Mouse (Mus musculus) ovary, postnatal 14 days (tissue): ENCODE measurements at regions not wholly inside any gene's neighbourhood (a gene's known extent, or its start where the extent isn't known, plus 50 kb on each side); places are given as distances from the start of the nearest gene placed in this dataset.

ENCODE experiments used
- DNase-seq: peaks from one replicate; pipeline ENCODE4 v3.0.0; 2022; ENCODE audit warnings: low spot score

DNA sequence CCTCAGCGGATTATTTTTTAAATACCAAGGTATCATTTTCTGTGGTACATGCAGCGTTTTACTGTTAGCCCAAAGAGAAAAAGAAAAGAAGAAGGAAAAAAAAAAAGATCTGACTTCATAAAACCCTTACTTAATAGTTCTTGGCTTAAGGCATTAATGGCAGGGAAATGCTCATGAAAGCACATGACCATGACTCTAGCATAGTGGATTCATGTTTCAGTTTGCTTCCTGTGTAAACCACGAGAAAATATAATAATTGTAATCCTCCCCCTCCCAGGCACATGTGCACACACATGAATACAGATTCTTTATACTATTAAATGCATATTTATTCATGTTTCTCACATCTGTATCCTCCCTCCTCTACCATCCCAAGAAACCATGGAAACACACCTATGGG is 486.9 kb upstream of the Gm9747 start:
- DNase-seq = no peak

DNA sequence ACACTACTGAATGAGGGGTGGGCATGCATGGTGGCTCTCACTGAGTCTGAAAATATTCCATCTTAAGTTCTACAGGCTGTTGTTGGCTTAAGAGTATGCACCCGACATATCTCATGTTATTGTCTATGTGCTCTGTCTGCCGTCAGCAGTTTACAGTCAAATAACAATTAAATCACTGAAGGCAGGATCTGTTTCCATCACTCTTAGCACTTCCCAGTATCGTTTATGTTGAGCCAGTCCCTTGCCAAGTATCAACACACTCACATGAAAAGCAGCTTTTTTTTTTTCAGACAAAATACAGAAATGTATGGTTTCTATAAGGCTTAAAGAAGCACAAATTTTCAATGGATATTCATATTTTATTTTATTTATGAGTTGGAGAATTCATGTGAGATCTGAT is 485.9 kb upstream of the Gm9747 start:
- DNase-seq = no peak

DNA sequence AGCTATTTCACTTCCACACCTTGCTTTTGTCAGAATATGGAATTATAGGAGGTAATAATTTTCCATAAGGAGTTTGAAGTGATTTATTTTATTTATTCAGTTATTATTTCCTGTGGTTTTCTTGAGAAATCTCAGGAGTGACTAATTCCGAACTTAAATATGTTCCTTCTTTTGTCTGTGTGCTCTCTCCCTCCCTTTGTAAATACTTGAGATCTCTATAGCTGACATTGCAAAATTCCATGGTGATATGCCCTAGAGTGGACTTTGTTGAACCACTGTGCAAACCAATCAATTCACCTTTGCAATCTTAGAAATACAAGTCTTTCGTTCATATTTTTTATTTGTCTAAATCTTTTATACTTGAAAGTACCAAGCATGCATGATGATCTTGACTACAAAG is 478.8 kb upstream of the Gm9747 start:
- DNase-seq = no peak

DNA sequence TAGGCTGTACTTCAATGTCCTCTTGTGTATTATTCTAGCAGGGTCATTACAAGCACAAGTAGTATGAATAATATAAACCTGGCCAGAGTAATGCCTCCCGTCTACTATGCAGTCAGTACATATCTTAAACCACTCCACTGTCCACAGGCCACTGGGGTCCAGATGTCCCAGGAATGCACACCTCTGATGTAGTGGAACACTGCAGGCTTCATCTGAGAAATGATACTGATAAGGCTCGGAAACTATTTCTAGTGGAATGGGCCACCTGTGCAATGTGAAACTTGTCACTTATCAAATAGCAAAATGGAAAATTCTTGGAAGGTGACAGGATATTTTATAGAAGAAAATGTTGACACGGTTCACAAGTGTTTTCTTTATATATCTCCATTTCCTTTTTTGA is 477.6 kb upstream of the Gm9747 start:
- DNase-seq = no peak

DNA sequence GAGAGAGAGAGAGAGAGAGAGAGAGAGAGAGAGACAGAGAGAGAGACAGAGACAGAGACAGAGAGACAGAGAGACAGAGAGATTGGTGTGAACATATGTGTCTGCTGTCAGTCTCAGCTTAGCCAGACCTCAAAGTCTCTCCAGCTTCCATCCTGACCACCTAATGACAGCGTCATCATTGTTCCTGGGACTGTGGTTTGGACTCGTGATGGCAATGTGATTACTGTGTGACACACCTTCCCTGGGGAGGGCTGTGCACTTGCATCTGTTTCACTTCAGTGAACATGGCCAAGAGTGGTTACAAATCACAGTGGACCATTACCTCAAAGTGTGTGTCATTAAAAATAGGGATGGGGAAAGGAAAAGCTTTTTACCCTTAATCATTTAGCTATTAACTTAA is 477.2 kb upstream of the Gm9747 start:
- DNase-seq = no peak

DNA sequence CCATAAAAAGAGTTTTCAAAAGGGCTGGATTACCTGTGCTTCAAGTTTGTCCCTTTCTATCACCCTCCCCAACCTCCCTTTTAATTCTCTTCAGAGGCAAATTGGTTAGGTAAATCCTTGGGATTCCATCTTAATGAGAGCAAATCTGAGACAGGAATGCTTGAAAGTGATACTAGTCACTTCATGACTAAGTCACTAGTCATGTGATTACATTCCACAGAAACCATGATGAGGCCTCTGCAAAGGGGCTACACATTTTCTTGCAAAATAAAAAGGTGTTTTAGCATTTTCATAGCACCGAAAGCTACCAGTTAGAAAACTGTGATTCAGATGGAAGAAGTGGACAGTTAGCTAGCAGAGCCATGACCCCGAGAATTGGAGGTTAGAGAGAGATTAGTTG is 473.0 kb upstream of the Gm9747 start:
- DNase-seq = no peak

DNA sequence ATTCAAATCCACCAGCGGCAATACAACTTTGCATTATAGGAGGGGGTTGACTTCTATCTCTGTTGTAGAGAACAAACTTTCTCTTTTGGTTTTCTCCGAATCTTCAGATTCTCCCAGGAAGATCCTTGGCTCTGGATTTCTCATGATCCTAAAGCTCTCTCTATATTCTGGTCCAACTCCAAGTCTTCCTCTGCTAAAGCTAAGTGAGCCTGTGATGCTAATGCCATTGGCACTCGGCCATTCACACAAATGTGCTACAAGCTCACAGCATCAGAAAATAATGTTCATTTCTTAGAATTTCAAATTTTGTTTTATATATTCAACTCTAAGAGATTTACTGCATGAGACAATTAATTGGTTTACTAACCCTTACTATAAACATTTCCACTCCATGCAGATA is 461.2 kb upstream of the Gm9747 start:
- no peak for DNase-seq

DNA sequence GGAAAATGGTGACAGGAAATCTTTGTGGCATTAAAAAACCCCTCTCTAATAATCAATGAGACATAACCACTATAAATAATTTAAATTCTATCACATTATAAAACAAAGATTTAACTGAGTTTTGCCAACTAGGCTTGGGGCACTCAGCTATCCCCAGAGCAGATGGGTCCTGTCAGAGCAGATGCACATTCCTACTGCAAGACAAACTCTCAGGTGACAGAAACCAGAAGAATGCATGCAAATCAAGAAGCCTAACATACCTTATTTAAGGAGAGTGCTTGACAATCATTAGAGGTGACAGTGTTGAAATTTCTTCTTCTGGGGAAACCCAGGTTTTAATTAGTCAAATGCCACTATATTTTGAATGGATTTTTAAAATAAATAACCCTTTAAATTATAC is 452.3 kb upstream of the Gm9747 start:
- no peak for DNase-seq

DNA sequence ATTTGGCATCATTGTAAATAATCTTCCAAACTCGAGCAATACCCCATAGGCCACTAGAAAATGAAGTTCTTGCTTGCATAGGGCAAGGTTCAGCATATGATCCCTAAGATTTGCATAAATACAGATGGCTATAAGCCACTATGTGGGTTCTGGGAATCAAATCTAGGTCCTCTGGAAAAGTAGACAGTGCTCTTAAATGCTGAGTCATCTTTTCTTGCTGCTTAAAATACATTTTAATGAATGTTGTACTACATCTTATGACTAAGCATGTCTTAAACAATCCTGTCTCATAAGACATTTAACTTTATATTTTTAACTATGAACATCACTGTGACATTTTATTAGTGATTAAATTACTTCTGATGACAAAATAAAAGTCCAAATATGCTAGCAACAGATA is 448.6 kb upstream of the Gm9747 start:
- no peak for DNase-seq

DNA sequence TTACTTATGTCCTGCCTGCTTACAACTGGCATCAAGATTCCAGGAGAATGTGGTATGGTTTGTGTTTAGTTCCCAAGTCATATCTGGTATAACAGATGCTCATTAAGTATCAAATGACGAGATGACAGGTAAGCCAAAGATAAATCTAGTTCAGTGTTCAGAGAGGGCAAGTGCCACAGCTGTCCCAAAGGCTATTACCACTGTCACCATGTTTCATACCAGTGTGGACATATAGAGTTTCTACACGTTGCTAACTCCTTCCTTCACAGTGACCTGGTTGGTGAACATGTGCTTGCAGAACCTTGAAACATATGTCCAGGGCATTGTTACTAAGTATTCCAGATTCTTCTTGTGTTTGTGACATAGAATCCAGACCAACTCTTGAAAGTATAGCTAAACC is 438.1 kb upstream of the Gm9747 start:
- DNase-seq = no peak

DNA sequence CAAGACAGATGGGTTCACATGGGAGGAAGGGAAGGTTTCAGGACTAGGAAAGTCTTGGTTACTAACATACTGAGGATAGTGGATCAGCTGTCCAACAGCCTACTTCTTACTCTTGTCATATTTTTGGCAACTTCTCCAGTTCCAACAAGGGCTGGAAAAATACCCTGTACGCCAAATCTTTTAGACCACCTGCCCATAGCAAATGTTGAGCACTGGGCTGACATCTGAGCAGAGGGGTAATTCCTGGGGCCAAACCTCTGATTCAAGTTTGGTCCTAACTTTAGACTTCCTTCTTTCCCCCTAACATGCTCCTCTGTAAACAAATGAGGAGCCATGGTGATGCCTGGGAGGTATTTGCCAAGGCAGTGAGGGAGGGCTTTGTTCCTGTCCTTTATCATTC is 437.5 kb upstream of the Gm9747 start:
- DNase-seq = no peak

DNA sequence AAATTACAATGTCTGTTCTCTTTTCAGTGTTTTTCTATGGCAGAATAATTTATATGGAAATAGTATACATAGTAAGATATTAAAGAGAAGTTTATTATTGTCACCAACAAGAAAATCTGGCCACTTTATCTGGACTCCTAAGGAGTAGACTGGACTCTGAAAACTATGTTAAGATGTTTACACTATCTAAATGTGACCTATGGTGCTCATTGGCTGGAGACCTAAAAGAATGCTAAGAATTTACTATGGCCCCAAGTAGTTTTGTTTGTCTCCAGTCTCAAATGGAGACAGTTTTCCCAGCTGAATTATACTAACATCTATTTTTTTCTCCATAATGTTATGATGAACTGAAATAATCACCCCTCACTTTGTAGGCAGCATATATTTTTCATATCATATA is 421.3 kb upstream of the Gm9747 start:
- DNase-seq = no peak

DNA sequence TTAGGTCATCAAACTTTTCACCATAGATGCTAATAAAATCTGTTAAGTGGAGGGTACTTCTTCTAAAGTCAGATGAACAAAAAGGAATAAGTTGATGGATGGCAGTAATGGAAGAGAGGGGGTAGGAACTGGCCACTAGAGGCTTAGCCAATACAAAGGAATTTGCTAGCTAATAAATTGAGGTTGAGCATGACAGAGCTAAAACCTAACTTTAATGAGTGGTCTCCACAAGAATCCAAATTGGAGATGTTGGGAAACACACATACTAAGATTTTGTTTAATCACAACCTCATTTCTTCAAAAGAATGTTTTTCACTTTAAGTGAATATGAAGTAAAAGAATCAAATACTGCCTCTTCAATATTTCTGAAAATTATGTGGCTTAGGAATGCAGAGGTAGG is 414.0 kb upstream of the Gm9747 start:
- DNase-seq = no peak

DNA sequence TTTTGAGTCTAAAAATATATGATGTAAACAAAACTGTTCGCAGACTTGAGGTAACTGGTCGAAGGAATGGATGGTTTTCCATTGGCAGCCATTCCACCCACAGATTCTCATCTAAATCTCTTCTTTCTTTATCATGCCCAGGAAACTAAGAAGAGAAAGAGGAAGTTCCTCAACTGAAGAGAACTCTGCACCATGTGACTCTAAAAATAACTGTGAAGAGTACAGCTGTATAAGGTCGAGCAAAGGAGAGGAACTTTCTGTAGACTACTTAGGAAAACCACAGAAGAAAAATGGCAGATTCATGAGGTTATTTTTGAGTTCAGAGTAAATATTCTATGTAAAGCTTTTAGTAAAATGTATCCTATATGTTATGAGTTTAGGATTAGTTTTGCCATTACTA is 390.9 kb upstream of the Gm9747 start:
- DNase-seq = no peak

DNA sequence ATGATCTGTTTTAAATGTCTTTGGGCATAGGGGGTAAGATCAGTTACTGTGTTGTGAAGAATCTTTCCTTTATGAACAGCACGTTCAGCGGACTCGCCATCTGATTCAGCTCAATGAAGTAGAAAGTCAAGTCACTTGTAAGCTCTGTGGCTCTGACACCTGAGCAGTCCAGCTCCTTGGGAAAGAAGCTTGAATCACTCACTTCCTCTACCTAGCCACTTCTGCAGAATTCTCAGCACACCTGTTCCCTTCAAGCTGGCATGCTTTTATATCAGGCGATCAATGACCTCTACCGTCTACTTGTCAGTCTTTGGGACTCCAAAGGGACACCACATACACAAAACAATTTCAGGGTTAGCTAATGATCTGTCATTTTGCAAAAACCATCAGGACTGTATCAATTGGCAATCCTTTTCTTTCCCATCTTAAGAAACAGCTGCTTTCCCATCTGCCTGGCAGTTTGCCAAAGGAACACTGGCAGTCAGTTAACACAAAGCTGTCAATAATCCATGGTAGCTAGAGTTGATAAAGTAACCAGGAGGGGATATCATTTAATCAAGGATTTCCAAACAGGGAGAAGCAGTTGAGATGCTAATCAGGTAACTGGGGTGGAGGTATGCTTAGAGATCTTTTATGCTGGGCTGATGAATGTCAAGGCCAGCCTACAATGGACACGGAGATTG is 382.3 kb upstream of the Gm9747 start:
- no peak for DNase-seq

DNA sequence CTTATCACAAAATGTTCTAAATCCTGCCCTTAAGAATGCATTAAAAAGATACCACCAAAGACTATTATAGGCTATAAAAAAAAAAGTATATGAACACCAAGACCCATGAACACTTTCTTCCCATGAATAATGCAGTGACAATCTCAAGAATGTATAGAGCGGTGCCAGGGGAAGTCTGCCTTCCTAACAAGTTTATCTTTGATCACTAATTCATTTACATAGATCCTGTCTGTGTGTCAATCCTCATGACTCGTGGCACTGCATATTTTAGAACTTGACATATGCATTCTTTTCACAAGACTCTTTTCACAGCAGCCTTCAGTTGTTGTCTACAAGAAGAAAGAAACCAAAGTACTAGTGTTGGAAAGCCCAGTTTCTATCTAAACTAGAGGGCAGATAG is 373.4 kb upstream of the Gm9747 start:
- no peak for DNase-seq

DNA sequence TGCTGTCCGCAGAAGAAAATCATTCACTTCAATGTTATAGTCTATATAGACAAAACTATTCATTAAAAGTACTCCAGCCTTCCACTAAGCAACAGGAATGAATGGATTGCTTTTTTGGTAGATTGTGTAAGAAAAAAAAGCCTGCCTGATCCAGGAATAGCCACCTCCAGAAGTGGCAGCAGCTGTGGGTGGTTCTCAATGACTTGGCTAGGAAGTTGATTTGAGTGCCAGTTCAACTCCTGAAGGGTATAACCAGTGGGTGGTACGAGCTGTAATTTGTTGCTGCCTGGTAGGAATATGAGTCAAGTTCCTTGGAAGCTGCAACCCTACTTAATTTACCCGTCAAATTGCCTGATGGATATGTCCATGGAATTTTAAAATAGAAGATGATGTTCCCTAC is 368.3 kb upstream of the Gm9747 start:
- DNase-seq = no peak

DNA sequence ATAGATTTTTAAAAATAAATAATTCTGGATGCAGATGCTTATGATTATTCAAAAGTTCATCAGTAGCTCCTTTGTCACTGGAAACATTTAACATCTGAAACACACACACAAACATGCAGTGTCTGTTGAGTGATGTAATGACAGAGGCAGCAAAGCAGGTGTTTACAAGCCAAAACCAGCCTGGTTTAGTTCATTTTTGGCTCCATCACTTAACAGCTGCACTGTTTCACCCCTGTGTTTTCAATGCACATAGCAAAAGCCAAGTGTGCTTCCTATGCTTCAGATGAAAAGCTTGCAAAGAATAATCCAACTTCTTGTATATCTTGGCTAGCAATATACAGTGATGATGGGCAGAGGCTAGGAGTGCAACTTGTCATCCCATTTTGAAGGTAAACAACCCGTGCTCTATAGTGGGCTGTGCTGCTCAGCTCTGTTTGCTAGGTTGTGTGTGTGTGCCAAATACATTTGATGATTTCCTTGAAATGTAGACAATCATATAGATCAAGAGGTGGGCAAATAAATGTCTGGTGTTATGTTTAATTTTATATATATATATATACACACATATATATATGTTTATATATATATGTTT is 345.9 kb upstream of the Gm9747 start:
- no peak for DNase-seq

DNA sequence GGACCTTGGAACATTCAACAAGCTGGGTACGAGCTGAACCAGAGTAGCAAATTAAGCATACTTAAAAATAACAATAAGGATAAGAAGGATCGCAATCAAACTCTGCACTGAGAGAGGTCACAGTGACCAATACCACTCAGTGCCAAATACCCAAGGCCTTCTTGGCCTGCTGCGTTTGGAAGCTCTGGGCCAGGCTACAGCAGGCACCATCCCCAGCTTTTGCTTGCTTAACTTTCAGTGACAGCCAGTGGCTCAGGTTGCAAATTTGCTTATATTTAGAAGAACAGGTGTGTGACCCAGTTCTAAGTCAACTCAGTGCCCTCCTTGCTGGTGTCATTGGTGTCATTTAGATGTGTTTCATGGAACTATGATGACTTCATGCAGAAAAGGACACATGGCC is 335.7 kb upstream of the Gm9747 start:
- no peak for DNase-seq

DNA sequence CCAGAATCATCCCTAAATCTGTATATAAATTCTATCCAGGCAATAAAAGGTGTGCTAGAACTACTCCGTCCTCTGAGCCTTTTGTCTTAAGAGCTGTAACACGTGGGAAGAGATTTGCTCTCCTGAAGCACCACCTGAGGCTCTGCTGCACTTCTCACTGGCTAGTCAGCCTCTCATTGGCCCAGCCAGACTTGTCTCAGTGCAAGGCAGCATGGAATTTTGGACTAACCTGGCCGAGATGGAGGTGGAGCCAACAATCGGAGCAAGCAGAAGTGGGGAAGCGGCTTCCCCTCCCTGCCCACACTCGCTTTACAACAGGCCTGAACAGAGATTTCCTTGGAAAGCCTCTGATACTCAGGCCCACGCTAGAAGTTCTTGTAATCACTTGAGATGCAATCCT is 332.1 kb upstream of the Gm9747 start:
- DNase-seq = no peak

DNA sequence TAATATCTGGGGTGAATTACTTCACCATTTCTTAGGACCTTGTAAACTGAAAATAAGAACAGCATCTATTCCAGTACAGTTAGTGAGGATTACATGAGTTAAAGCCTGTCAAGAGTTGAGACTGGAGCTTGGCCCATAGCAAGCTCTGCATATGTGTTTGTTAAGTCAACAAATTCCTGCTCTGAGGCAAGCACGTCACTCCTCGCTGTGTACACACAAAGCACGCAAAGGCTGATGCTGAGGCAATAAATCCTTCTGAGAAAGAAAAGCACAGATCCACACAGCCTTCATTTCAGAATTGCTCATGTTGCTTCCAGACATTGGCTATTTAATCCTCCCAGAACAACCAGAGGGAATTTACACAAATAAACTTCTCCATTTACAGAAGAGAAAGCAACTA is 328.9 kb upstream of the Gm9747 start:
- DNase-seq = no peak

DNA sequence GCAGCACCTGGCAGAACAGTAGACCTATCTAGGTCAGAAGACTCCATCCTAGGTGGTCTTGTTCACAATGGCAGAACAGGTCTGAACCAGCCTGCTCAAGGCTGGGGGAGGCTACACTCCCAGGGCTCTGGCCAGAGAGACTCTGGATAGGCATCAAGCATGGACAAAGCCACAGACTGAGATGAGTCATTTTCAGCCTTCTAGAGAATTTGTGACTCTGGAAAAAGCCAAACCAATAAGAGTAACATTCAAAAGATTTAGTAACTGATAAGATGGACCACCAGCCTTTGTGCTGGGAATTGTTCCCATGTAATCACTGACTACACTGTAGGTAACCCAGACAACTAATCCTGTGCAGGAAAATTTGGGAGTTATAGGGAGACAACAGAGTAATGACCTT is 320.3 kb upstream of the Gm9747 start:
- DNase-seq = no peak

DNA sequence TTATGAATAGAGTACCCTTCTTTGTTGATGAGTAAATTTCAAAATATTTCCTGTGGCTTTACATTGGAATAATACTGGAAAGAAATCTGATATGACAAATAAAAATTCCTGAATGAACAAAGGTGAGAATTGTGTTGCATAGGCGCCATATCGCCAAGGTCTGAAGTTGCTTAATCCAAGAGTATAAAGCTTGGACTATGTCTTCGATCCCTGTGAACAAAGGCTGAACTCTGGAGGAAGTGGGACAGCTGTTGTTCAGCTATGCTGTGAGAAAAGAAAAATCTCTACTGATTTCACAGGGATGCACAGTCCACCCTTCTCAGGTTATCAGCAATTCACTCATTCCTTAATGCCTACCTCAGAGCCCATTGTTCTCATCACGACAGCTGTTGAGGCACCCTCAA is 319.3 kb upstream of the Gm9747 start:
- DNase-seq = no peak

DNA sequence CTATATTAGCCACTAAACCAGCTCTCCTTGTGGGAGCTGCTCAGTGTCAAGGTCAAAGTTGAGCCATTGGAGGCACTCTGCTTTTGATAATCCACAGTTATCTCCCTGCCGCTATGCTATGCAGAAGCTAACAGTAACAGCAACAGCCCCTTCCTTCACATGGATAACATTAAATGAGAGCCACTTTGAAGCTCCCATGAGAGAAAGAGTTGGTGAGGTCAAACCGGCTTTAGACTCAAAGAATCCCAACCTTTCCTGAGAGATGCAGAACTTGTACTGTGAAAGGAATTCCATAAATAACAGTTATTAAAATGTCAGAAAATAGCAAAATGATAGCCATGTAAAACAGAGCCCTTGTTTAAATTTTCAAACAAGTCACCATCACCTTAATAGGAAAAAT is 316.1 kb upstream of the Gm9747 start:
- no peak for DNase-seq

DNA sequence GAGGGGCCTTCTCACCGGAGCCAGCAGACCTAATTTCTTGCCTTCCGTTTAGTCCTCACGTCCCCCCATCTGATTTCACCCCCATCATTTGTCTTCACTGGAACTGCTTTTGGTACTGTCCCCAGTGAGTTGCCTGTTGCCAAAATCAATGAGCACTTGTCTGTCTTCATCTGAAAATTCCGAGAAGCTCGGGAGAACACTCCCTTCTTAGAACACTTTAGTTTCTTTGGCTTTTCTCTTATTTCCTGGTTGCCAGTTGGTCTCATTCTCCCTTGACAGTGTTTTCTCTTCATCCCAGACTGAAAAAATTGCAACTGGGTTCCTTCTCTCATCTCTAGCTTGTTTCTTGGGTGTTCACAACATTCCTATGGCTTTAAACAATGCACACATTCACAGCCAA is 305.2 kb upstream of the Gm9747 start:
- no peak for DNase-seq
